In the genomic region with DNA sequence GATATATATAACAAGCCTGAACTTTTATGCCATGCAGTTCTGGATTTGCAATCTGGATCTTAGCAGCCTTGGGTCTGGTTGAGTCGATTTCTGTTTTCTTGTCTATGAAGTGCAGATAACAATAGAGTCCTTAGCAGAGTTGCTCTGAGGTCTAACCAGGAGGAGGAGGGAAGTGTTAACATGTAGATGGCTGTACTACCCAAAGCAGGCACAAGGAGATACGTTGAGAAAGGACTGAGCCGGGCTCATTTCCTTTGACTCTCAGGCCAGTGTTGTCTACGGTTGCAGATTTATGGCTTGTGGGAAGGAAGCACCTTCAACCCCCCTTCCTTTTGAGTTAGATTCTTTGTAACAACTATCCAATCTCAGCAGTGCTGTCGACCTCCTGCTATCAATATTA, we compare ENCODE assay signal across 8 mouse cellular contexts. TPM values are rescaled to one million over a fixed set of nuclear protein-coding genes. Genes with fewer than 3 reads are reported as not detected.
DNase-seq lines count a peak whose midpoint lies in the region; ATAC-seq and TF ChIP-seq lines count a peak whose summit lies in the region.

No protein-coding gene starts in this region.

- H3K9me3 ChIP-seq in heart, postnatal 0 days (replicated peaks; ENCODE audit: control insufficient read depth, low read length) = no peaks in the 10 kb centered on the region
- no peaks in the 10 kb centered on the region for H3K9me3 ChIP-seq in hindbrain, embryonic 14.5 days (ENCODE audit: control insufficient read depth, low read length)

- H3K4me1 ChIP-seq in heart, postnatal 0 days (ENCODE audit: control insufficient read depth, insufficient read depth) = peaks cover 20% of the 10 kb centered on the region
- peaks cover 22% of the 10 kb centered on the region for H3K4me1 ChIP-seq in hindbrain, embryonic 14.5 days (replicated peaks; ENCODE audit: control insufficient read depth, insufficient read depth, low read length)
- peaks cover 16% of the 10 kb centered on the region for H3K4me1 ChIP-seq in cerebellum, adult 2 months (ENCODE audit: control insufficient read depth, insufficient read depth, low read length)

- ATAC-seq in heart, postnatal 0 days (ENCODE audit: insufficient read depth, low read depth) = no peak
- ATAC-seq in hindbrain, embryonic 14.5 days (ENCODE audit: low FRiP score) = no peak
- peak; percentile 34 for ATAC-seq in megakaryocyte, adult 5-6 weeks (ENCODE audit: poor library complexity, severe bottlenecking)

- no peaks in the 10 kb centered on the region for H3K36me3 ChIP-seq in heart, postnatal 0 days (replicated peaks; ENCODE audit: control insufficient read depth, insufficient read depth, low read length)
- H3K36me3 ChIP-seq in hindbrain, embryonic 14.5 days (replicated peaks; ENCODE audit: control insufficient read depth, insufficient read depth) = peaks cover 5% of the 10 kb centered on the region; the same call in 1 of the 2 replicates

- no peak for TF ChIP-seq CTCF in heart, postnatal 0 days (IDR thresholded peaks at IDR 0.05; ENCODE audit: low read depth)
- no peak for TF ChIP-seq CTCF in cerebellum, adult 2 months (IDR thresholded peaks at IDR 0.05; ENCODE audit: borderline replicate concordance, insufficient read depth, low read depth, low read length)

- 28% methylated on average over 5 of the region's 5 CpGs for WGBS in heart, postnatal 0 days
- WGBS in hindbrain, embryonic 14.5 days = 67% methylated on average over 5 of the region's 5 CpGs
- 38% methylated on average over 5 of the region's 5 CpGs for WGBS in cerebellum, adult 2 months

- DNase-seq in heart, postnatal 0 days (ENCODE audit: low spot score) = peak; percentile 8
- DNase-seq in heart, adult 9 months (ENCODE audit: low spot score in 2 of 2) = no peak
- DNase-seq in R1 (ENCODE audit: low read depth, low spot score) = peak; percentile 25
- no peak for DNase-seq in hindbrain, embryonic 14.5 days (ENCODE audit: low spot score)
- DNase-seq in adrenal gland, postnatal 4 days (ENCODE audit: low spot score in 2 of 2) = no peak
- DNase-seq in cerebellum, postnatal 36 days = no peak
- DNase-seq in cerebellum, adult 2 months = no peak

- TF ChIP-seq POLR2A in cerebellum, adult 2 months (IDR thresholded peaks at IDR 0.05; ENCODE audit: borderline replicate concordance, insufficient read depth, low read length) = no peak

- TF ChIP-seq EP300 in heart, postnatal 0 days (IDR thresholded peaks at IDR 0.05; ENCODE audit: low read depth) = no peak

- H3K4me2 ChIP-seq in heart, postnatal 0 days (ENCODE audit: low read depth, low read length) = peak overlapping the region; percentile 86
- peak overlapping the region; percentile 80 for H3K4me2 ChIP-seq in hindbrain, embryonic 14.5 days (replicated peaks)

- H3K9ac ChIP-seq in heart, postnatal 0 days (replicated peaks; ENCODE audit: low read depth, low read length) = peak overlapping the region; percentile 90; the same call in 1 of the 2 replicates
- peak overlapping the region; percentile 94 for H3K9ac ChIP-seq in hindbrain, embryonic 14.5 days

- peak overlapping the region; percentile 82; the same call in 1 of the 2 replicates for H3K4me3 ChIP-seq in heart, postnatal 0 days (ENCODE audit: low read depth, low read length)
- H3K4me3 ChIP-seq in hindbrain, embryonic 14.5 days (replicated peaks; ENCODE audit: low read length) = peak overlapping the region; percentile 84
- no peak overlapping the region for H3K4me3 ChIP-seq in cerebellum, adult 2 months (replicated peaks; ENCODE audit: insufficient read depth, low read depth, low read length)

- H3K27ac ChIP-seq in heart, postnatal 0 days (ENCODE audit: low read depth) = no peak overlapping the region
- H3K27ac ChIP-seq in hindbrain, embryonic 14.5 days = no peak overlapping the region
- no peak overlapping the region for H3K27ac ChIP-seq in cerebellum, adult 2 months (ENCODE audit: insufficient read depth, low read length)

- H3K27me3 ChIP-seq in heart, postnatal 0 days (ENCODE audit: control insufficient read depth, insufficient read depth, low read length) = no peaks in the 10 kb centered on the region
- no peaks in the 10 kb centered on the region for H3K27me3 ChIP-seq in hindbrain, embryonic 14.5 days (ENCODE audit: control insufficient read depth, insufficient read depth, low read length)
- H3K27me3 ChIP-seq in cerebellum, adult 2 months (ENCODE audit: control insufficient read depth, insufficient read depth, low read length) = no peaks in the 10 kb centered on the region

RNA-seq across cellular contexts. Expression of a gene that starts 1.9 kb away (rescaled TPM):
- 42.7 and 47.0 TPM in 2 replicates for total RNA-seq in heart, postnatal 0 days (2014; rRNA removed; ENCODE audit: low replicate concordance)
- 52.7 and 54.7 TPM in 2 replicates for polyA plus RNA-seq in heart, postnatal 0 days (2015; fragmentation: Nextera tagmentation; extraction: Ambion mirVana)
- 124 and 137 TPM in 2 replicates for polyA plus RNA-seq in hindbrain, embryonic 14.5 days (2014; fragmentation: Nextera tagmentation; extraction: Ambion mirVana)
- total RNA-seq in megakaryocyte, adult 5-6 weeks (2015) = 188 and 201 TPM in 2 replicates
- total RNA-seq in megakaryocyte, adult 5-6 weeks (2017) = 67.0 and 67.8 TPM in 2 replicates
- 10 to 100 TPM; 91.3 to 92.5 TPM for total RNA-seq in adrenal gland, postnatal 4 days (2021)
- polyA plus RNA-seq in cerebellum, adult 2 months (2012; rRNA removed) = 75.4 and 77.9 TPM in 2 replicates

RNA-seq across cellular contexts. Expression of a gene that starts 43.6 kb away (rescaled TPM):
- total RNA-seq in heart, postnatal 0 days (2014; rRNA removed; ENCODE audit: low replicate concordance) = 12.8 and 19.8 TPM in 2 replicates
- polyA plus RNA-seq in heart, postnatal 0 days (2015; fragmentation: Nextera tagmentation; extraction: Ambion mirVana) = 5.1 and 5.9 TPM in 2 replicates
- 8.9 and 9.7 TPM in 2 replicates for polyA plus RNA-seq in hindbrain, embryonic 14.5 days (2014; fragmentation: Nextera tagmentation; extraction: Ambion mirVana)
- 133 and 149 TPM in 2 replicates for total RNA-seq in megakaryocyte, adult 5-6 weeks (2015)
- 118 and 136 TPM in 2 replicates for total RNA-seq in megakaryocyte, adult 5-6 weeks (2017)
- 10 to 100 TPM; 40.1 to 41.1 TPM for total RNA-seq in adrenal gland, postnatal 4 days (2021)
- polyA plus RNA-seq in cerebellum, adult 2 months (2012; rRNA removed) = 9.5 and 10.5 TPM in 2 replicates

Comparison
In these comparisons a context has a peak if more than half of its experiments do, and no peak if none do; other contexts are left out.
1. DNase-seq: peak in heart, postnatal 0 days (single experiment) and R1 (single experiment); none in heart, adult 9 months (0 of 2), hindbrain, embryonic 14.5 days (single experiment), adrenal gland, postnatal 4 days (0 of 2), cerebellum, postnatal 36 days (0 of 2) and cerebellum, adult 2 months (0 of 2).